Mouse (Mus musculus): ENCODE measurements around the gene Bex6. TPM values are rescaled to one million over a fixed set of nuclear protein-coding genes. Genes with fewer than 3 reads are reported as not detected.
A peak's percentile ranks its signal among the peaks of the same experiment; 100 is the strongest.

The Bex6 gene
- polyA plus RNA-seq, 1 experiment from 2014 or later: 1.1 TPM

DNA sequence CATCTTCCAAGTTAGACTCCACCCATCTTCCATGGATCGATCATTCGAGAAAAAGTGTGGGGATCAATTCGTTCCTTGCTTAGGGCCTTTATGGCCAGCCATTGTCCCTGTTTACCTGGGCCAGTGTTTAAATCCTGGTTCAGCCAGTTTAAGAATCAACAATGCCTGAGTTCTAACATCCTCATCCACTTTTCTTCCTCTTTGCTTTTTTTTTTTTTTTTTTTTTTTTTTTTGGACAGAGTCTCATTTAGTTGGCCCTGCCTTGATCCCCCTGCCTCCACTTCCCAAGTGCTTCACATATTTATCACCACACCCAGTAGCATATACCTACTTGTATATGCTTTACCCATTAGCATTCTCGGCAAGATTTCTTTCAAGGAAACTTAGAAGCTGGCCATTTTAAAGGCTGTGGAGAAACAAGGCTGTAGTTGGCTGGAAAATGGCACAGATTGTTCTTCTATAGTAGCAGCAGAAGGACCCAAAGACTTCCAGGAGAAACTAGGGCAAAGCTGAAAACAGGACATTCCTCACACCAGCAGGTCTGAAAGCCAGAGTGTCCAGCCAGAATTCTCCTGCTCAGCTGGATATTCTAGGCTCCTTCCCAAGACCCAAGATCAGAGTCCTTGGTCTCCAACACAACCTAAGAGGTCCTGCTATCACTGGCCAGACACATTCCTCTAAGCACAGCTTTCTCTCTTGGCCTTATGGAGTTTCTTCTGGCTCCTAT, 11.6 kb upstream of the Bex6 start:
- H3K27ac ChIP-seq (ENCODE audit: low read length): no peak overlapping the region
- H3K4me1 ChIP-seq (ENCODE audit: control insufficient read depth, insufficient read depth, low read length): peaks cover 4% of the 10 kb centered on the region
- no peaks in the 10 kb centered on the region for H3K36me3 ChIP-seq (ENCODE audit: control insufficient read depth, insufficient read depth)
- peaks cover 5% of the 10 kb centered on the region; the same call in 1 of the 2 replicates for H3K27me3 ChIP-seq (ENCODE audit: control insufficient read depth, insufficient read depth, low read length)
- no peak overlapping the region for H3K4me3 ChIP-seq (ENCODE audit: low read length)
- H3K4me2 ChIP-seq (ENCODE audit: low read depth, low read length): no peak overlapping the region
- H3K9me3 ChIP-seq (replicated peaks; ENCODE audit: control insufficient read depth, low read length): 0 out of 2 replicates have a peak, but pooled peaks cover 2% of the 10 kb centered on the region
- no peak for ATAC-seq (replicated peaks; ENCODE audit: extremely low read depth, insufficient read depth, low FRiP score)
- no peak overlapping the region for H3K9ac ChIP-seq (ENCODE audit: low read length)
- 89% methylated on average over 4 of the region's 4 CpGs for WGBS

DNA sequence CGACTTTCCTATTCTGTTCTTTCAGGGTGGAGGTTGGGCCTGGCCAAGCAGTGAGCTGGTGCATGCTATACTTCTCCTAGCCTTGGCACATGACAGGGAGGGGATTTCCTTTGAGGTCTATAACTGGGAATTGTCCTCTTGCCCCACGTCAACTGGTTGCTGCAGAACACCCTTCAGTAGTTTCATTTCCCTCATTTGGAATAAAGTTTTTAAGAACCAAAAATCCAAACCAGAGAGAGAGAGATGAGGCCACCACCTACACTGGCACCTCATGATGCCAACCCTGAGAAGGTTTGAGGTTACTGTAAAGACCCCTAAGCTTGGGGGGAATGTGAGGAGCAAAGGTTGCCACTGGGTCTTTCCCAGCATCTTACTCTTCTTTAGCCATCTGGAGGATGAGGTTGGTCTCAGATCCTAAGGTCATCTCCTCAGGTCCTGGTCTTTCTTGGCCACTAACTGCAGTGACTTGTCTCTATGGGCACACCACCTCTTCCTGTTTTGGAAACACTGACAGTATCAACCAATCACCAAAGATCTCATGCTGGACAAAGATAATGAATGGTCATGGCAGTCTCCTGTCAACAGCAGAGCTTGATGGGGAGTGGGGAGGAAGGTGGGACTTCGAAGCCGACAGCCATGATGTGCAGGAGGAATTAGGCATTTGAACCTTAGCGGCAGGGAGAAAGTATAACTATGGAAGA, 8.4 kb upstream of the Bex6 start:
- WGBS: 86% methylated on average over 5 of the region's 5 CpGs
- no peaks in the 10 kb centered on the region for H3K4me1 ChIP-seq (ENCODE audit: control insufficient read depth, insufficient read depth, low read length)
- 0 out of 2 replicates have a peak, but pooled peaks cover 2% of the 10 kb centered on the region for H3K9me3 ChIP-seq (replicated peaks; ENCODE audit: control insufficient read depth, low read length)
- no peaks in the 10 kb centered on the region for H3K36me3 ChIP-seq (ENCODE audit: control insufficient read depth, insufficient read depth)
- H3K27ac ChIP-seq (ENCODE audit: low read length): no peak overlapping the region
- no peaks in the 10 kb centered on the region for H3K27me3 ChIP-seq (ENCODE audit: control insufficient read depth, insufficient read depth, low read length)
- no peak overlapping the region for H3K9ac ChIP-seq (ENCODE audit: low read length)
- ATAC-seq (replicated peaks; ENCODE audit: extremely low read depth, insufficient read depth, low FRiP score): no peak
- H3K4me3 ChIP-seq (ENCODE audit: low read length): no peak overlapping the region
- no peak overlapping the region for H3K4me2 ChIP-seq (ENCODE audit: low read depth, low read length)

DNA sequence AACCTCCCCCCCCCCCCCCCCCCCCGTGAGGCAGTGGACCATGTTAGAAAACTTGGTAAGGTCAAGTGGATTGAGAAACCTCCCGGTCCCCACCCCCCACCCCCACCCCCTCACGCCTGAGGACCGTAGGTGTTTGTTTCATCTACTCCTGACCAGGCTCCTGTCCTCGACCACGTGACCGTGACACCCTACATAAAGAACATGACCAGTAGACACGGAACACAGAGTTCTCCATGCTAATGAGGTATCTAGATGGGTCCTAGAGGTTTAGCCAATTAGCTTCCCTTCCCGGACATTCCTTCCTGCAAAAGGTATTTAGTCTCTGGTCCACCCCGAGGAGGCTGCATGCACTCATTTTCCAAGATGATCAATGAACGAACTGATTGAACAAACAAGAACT, 6.2 kb upstream of the Bex6 start:
- Histone ChIP-seq H3K4me3 (ENCODE audit: low read length) (no peak overlapping the region), H3K36me3 (ENCODE audit: control insufficient read depth, insufficient read depth) (no peaks in the 10 kb centered on the region), H3K9ac (ENCODE audit: low read length) (no peak overlapping the region), H3K9me3 (replicated peaks; ENCODE audit: control insufficient read depth, low read length) (no peaks in the 10 kb centered on the region), H3K27ac (ENCODE audit: low read length) (no peak overlapping the region), H3K4me1 (ENCODE audit: control insufficient read depth, insufficient read depth, low read length) (no peaks in the 10 kb centered on the region), H3K27me3 (ENCODE audit: control insufficient read depth, insufficient read depth, low read length) (no peaks in the 10 kb centered on the region), H3K4me2 (ENCODE audit: low read depth, low read length) (no peak overlapping the region)
- 66% methylated on average over 11 of the region's 11 CpGs for WGBS
- ATAC-seq (replicated peaks; ENCODE audit: extremely low read depth, insufficient read depth, low FRiP score): no peak

DNA sequence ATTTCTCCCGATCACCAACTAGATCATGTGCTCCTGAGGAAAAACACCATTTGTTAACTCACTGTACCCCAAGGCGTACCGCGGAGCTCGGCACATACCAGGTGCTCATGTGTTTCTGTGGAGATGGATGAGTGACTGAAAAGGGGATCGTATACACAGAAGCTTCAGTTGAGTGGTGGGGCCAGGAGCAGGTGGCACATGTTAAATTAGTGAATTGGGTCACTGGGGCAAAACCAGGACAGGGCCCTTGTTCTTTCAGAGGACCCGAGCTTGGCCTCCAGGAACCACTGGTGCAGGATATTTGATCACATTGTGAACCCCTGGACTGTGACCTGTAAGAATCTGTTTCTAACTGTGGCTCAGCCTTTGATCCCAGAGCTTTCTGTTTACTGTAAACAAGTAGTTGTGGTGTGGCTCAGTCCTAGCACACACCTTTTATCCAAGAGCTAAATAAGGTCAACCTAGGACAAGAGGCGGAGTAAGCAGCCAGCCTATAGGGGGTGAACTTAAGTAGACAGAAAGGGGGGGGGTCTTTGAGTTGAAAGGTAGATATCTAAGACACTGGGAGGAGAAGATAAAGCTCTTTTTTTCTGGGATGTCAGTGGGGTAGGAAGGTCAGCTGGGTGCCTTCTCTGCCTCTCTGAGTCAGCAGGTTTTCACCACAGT, 5.2 kb upstream of the Bex6 start:
- no peak for ATAC-seq (replicated peaks; ENCODE audit: extremely low read depth, insufficient read depth, low FRiP score)
- Histone ChIP-seq H3K4me3 (ENCODE audit: low read length) (no peak overlapping the region), H3K9ac (ENCODE audit: low read length) (no peak overlapping the region), H3K27ac (ENCODE audit: low read length) (no peak overlapping the region), H3K27me3 (ENCODE audit: control insufficient read depth, insufficient read depth, low read length) (no peaks in the 10 kb centered on the region), H3K36me3 (ENCODE audit: control insufficient read depth, insufficient read depth) (no peaks in the 10 kb centered on the region), H3K4me1 (ENCODE audit: control insufficient read depth, insufficient read depth, low read length) (no peaks in the 10 kb centered on the region), H3K9me3 (replicated peaks; ENCODE audit: control insufficient read depth, low read length) (no peaks in the 10 kb centered on the region), H3K4me2 (ENCODE audit: low read depth, low read length) (no peak overlapping the region)
- WGBS: 81% methylated on average over 8 of the region's 8 CpGs

DNA sequence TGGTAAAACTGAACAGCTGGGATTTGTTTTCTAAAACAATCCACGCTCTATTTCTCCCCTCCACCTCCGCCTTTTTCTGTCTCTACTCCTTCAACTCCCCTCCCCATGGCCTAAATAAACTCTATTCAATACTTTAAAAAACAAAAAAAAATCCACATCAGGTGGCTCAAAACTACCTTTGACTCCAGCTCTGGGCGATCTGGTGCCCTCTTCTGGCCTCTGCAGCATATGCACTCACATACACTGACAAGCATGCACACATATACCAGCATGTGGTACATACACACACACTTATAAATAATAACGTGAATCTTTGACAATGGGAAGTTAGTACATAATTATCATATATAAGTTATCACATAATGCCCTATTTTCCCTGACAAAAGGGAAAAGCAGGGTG, 4.6 kb upstream of the Bex6 start:
- WGBS: 88% methylated on average over 4 of the region's 4 CpGs
- H3K27me3 ChIP-seq (ENCODE audit: control insufficient read depth, insufficient read depth, low read length): no peaks in the 10 kb centered on the region
- ATAC-seq (replicated peaks; ENCODE audit: extremely low read depth, insufficient read depth, low FRiP score): no peak

DNA sequence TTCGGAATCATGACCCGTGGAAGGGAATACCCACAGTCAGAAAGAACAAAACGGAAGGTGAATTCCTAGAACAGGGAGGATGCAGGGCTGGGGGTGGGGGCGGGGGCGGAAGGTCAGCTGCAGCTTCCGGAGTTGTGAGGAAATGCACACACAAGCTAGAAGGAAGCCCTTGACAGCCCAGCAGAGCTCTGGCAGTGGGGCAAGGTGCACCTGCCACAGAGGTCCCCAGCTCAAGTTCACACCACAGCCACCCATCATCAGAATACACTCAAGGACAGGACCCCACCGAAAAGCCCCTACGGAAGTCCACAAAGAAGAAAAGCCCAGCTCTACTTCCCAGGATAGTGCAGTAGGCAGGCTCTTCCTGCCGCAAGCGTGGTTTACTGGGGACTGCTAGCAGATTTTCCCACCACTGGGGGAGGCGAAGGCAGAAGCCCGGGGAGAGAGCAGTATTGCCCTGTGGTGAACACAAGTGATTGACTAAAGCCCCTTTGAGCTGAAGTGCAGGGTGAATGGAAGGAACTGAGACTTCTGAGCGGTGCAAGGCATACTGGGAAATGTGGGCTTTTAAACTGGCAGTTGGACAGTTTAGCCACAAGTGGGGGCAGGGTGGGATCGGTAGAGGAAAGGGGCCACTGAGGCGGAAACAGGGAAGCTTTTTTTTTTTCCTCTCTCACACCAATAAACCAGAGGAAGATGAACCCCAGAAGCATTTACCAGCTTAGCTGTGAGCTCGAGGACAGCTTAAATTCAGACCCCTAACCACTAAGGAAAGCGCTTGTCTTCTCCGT, 2.5 kb upstream of the Bex6 start:
- H3K4me2 ChIP-seq (ENCODE audit: low read depth, low read length): peak overlapping the region; percentile 43
- H3K27ac ChIP-seq (ENCODE audit: low read length): peak overlapping the region; percentile 60
- peak; percentile 72 for ATAC-seq (replicated peaks; ENCODE audit: extremely low read depth, insufficient read depth, low FRiP score)
- H3K4me1 ChIP-seq (ENCODE audit: control insufficient read depth, insufficient read depth, low read length): no peaks in the 10 kb centered on the region
- H3K9me3 ChIP-seq (replicated peaks; ENCODE audit: control insufficient read depth, low read length): no peaks in the 10 kb centered on the region
- no peak overlapping the region for H3K4me3 ChIP-seq (ENCODE audit: low read length)
- H3K27me3 ChIP-seq (ENCODE audit: control insufficient read depth, insufficient read depth, low read length): no peaks in the 10 kb centered on the region
- 46% methylated on average over 18 of the region's 18 CpGs for WGBS
- 0 out of 2 replicates have a peak overlapping the region, but pooled peaks have one; percentile 36 for H3K9ac ChIP-seq (ENCODE audit: low read length)
- no peaks in the 10 kb centered on the region for H3K36me3 ChIP-seq (ENCODE audit: control insufficient read depth, insufficient read depth)

More for the DNA sequence above, 4.6 kb upstream of the Bex6 start:
- Histone ChIP-seq H3K9me3 (replicated peaks; ENCODE audit: control insufficient read depth, low read length) (no peaks in the 10 kb centered on the region), H3K4me1 (ENCODE audit: control insufficient read depth, insufficient read depth, low read length) (no peaks in the 10 kb centered on the region), H3K36me3 (ENCODE audit: control insufficient read depth, insufficient read depth) (no peaks in the 10 kb centered on the region), H3K4me3 (ENCODE audit: low read length) (no peak overlapping the region), H3K4me2 (ENCODE audit: low read depth, low read length) (no peak overlapping the region), H3K27ac (ENCODE audit: low read length) (no peak overlapping the region), H3K9ac (ENCODE audit: low read length) (no peak overlapping the region)

DNA sequence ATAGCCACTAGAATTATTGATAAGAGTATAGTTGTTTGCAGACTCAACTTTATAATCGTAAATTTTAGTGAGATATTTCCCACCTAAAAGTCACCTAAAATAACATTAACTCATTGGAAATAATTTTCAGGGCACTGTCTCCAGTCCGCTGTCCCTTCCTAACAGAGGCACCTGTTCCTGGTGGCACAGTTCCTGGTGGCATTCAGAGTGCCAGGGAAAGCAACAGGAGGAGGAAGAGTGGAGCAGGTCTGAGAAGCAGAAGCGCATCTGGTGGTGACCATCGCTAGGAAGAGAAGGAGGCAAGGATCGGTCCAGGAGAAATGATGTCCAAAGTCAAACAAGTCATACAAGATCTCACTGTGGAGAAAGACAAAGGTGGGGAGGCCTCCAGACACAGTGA, 6.4 kb downstream of the Bex6 start:
- Histone ChIP-seq H3K9me3 (replicated peaks; ENCODE audit: control insufficient read depth, low read length) (no peaks in the 10 kb centered on the region), H3K4me3 (ENCODE audit: low read length) (no peak overlapping the region), H3K27me3 (ENCODE audit: control insufficient read depth, insufficient read depth, low read length) (no peaks in the 10 kb centered on the region), H3K9ac (ENCODE audit: low read length) (no peak overlapping the region), H3K27ac (ENCODE audit: low read length) (no peak overlapping the region), H3K4me2 (ENCODE audit: low read depth, low read length) (no peak overlapping the region), H3K4me1 (ENCODE audit: control insufficient read depth, insufficient read depth, low read length) (peaks cover 2% of the 10 kb centered on the region), H3K36me3 (ENCODE audit: control insufficient read depth, insufficient read depth) (no peaks in the 10 kb centered on the region)
- 92% methylated on average over 5 of the region's 5 CpGs for WGBS
- ATAC-seq (replicated peaks; ENCODE audit: extremely low read depth, insufficient read depth, low FRiP score): no peak

DNA sequence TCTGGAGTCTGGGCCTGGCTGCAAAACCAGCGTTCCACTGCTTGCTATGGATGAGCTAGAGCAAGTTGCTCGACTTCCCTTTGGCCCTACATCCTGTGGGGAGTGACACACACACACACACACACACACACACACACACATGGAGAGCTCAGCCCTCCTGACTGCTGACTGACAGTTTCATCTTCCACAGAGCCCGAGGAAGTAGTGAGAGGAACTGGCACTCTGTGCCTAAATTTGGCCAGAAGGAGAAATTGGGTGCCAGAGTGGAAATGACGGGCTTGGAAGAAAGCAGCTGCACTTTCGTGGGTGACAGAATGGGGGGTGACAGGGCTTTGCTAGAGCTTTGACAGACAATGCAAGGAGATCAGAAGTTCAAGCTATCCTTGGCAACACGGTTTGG, 9.5 kb downstream of the Bex6 start:
- Histone ChIP-seq H3K27ac (ENCODE audit: low read length) (no peak overlapping the region), H3K4me2 (ENCODE audit: low read depth, low read length) (no peak overlapping the region), H3K9me3 (replicated peaks; ENCODE audit: control insufficient read depth, low read length) (no peaks in the 10 kb centered on the region), H3K36me3 (ENCODE audit: control insufficient read depth, insufficient read depth) (no peaks in the 10 kb centered on the region), H3K4me1 (ENCODE audit: control insufficient read depth, insufficient read depth, low read length) (peaks cover 2% of the 10 kb centered on the region), H3K9ac (ENCODE audit: low read length) (no peak overlapping the region), H3K27me3 (ENCODE audit: control insufficient read depth, insufficient read depth, low read length) (no peaks in the 10 kb centered on the region), H3K4me3 (ENCODE audit: low read length) (no peak overlapping the region)
- 41% methylated on average over 6 of the region's 6 CpGs for WGBS
- ATAC-seq (replicated peaks; ENCODE audit: extremely low read depth, insufficient read depth, low FRiP score): no peak

Measured in heart, embryonic 16.5 days (tissue).